Mouse (Mus musculus) gastrocnemius, postnatal 25 days (tissue): ENCODE results near the gene Naa25. TPM values are rescaled to one million over a fixed set of nuclear protein-coding genes. Genes with fewer than 3 reads are reported as not detected.
A peak's percentile ranks its signal among the peaks of the same experiment; 100 is the strongest.
"Not testable (repeated sequence)": the region's sequence is repeated elsewhere in the genome, so short reads cannot be mapped to it uniquely, and the experiment has no call there.

ENCODE experiments used
- DNase-seq: peaks from one replicate; pipeline ENCODE4 v3.0.0; 2022
- long read RNA-seq, 2 experiments: library from polyadenylated mRNA; stranded (forward); transcript quantifications; one replicate each; pipeline ENCODE4 v2.0.0; 2021
- total RNA-seq, 2 experiments: library from RNA; stranded (reverse); gene quantifications; 1 replicate in 1 of 2; 2 replicates in 1 of 2; pipeline ENCODE4 v1.2.3; 2021

The Naa25 gene
- total RNA-seq, result 10 to 100 TPM; 23.2 to 23.8 TPM
- long read RNA-seq, experiment 1, full-length matches to known transcripts, result 7 of 12 reads
- long read RNA-seq, experiment 1, partial matches to known transcripts, result 2 of 12 reads
- long read RNA-seq, experiment 1, other reads (novel, unspliced or antisense), result 3 of 12 reads
- long read RNA-seq, experiment 2, full-length matches to known transcripts, result 13 of 16 reads
- long read RNA-seq, experiment 2, partial matches to known transcripts, result 1 of 16 reads
- long read RNA-seq, experiment 2, other reads (novel, unspliced or antisense), result 2 of 16 reads

DNA sequence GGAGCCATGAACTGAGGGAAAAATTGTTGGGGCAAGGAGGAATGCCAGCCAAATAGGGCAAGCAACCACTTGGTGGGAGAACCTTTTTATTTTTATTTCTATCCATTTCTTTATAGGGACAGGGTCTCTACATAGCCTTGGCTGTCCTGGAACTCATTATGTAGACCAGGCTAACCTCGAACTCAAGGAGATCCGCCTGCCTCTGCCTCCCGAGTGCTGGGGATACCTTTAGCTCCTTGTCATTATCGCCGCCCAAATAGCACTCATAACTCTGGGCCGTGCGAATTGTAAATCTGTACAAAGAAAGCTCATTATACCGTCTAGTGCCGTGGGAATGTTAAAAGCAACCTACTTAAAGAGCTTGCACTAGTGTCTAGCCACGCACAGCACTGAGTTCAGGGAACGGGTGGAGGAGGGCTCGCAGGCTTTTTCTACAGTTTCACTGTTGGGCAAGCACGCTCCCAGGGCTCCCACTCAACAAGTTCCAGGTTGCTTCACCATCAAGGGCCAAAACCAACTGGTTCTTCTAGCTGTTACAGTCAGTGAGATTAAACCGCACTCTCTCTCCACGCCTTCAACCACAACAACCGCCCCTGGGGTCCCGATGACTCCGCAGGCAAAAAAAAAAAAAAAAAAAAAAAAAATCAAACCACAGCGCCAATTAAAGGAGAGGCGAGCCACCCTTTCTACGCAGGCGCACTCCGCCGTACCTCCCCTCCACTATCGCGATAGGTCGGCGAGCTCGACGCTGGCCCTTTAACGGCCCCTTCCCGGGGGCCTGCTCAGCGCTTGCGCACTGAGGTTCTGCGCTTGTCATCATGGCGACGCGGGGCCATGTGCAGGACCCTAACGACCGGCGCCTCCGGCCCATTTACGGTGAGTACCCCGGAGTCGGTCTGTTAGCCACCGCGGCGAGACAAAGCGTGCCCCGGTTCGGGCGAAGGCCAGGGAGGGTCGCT lies at the start of gene Naa25:
Gene Naa25, plus strand, starts transcription at position 750 of the 959 bp plus-strand sequence.
- peak; percentile 94 for DNase-seq

DNA sequence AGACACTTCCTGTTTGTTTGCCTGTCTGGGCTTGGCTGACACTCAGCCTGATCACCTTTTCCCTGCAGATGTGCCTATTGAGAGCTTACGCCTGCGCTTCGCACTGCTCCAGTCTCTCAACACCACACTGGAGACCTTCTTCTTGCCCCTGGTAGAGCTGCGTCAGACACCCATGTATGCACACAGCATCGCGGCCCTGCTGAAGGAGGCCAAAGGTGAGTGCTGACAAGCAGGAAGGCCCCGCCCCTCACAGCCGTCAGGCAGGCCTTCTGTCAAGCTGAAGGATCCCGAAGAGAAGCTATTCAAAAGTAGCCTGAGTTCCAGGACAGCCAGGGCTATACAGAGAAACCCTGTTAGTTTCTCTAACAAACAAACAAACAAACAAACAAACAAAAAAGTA lies 38.5 kb upstream of the Naa25 start:
- no peak for DNase-seq

DNA sequence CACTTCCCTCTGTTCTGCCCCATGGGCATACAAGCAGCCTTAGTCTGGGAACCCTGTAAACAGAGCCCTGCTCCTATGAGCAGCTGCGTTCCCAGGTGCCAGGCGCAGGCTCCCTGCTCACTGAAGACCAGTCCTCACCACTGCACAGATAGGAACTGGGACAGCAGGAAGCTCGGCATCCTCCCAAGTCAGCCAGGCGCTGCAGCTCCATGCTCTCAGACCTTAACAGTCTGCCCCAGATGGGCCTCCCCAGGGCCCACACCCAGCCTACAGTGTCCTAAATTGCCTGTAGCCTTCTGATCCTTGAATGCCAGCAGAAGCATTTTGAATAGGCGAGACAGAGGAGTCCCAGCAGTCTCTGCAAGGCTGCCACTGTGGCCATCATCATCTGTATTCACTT lies 36.0 kb upstream of the Naa25 start:
- DNase-seq, result no peak

DNA sequence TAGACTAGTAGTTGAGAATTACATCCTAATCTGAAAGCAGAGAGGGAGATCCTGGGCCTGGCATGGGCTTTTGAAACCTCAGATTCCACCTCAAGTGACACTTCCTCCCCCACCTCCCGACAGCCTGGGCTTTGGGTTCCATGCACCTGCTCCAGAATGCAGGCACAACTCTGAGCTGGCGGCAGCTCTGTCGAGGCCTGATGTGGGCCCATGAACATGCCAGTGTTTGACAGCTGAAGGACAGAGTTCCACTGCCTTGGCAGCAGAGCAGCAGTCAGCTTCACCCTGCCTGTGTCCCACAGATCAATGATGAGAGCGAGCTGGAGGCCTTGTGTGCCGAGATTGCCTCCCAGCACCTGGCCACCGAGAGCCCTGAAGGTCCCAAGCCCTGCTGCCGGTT lies 34.3 kb upstream of the Naa25 start:
- DNase-seq, result no peak

DNA sequence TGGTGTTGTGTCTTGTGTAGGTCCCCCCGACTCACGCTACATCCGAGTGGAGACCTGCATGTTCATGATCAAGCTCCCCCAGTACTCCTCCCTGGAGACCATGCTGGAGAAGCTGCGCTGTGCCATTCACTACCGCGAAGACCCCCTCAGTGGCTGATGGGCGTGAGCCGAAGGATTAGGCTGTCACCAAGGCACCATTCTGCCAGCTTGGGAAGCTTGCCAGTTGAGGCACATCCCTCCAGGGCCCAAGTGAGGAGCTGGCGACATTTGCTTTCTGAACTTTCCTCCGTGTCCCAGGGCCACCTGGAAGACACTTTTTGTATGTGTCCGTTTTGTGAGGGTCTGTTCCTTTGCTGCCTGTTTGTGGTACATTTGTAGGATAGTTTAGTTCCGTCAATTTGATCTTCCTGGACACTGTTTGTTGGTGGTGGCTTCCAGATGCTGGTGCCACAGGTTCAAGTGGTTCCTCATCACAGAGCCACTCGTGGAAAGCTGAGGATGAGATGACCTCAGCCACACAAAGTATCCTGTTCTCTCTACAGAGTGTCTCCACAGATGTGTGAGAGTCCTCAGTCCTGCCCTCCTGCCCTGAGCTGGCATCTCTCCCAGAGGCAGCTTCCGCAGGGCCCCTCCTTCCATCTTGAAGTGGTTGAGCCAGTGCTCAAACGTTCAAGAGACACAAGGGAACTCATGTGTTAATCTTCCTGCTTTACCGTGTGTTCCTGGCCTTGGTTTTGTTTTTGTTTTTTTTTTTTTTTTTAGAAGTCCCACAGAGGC lies 31.1 kb upstream of the Naa25 start:
- DNase-seq, result no peak

DNA sequence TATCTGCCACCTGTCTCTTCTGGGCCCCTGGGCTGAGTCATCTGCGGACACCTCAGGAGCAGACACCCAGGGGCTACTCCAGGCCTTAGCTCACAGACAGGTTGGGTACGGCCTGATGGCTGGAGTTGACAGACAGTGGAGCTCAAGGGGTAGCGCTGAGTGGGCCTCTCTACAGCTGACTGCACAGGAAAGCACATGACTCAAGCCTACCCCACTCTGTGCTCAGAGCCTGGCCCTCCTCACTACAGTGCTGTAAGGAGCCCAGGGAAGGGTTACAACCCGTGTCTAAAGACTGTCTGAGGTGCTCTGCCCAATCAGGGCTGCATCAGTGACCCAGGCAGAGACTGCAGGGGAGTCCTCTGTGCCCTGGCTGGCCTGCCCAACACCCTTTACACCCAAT lies 30.5 kb upstream of the Naa25 start:
- DNase-seq, result no peak

GRCm38 (mm10) chr5:121371712-121372111 lies 26.0 kb upstream of the Naa25 start:
- DNase-seq, result no peak

DNA sequence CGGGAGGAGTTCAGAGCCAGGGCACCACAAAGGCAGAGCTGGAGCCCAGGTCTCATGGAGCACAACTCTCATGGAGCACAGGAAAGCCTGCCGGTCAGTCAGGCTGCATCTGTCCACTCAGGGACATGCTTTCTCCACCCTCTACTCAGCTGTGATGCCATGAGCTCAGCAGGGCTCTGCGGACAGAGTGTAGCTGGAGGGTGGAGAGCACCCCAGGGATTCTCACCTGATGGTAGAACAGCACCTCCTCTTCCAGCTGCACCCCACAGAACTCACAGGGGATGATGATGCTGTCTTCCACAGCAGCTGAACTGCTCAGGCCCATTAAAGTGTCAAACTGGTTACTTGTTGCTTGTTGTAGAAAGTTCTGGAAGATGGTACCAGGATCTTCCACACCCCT lies 22.9 kb upstream of the Naa25 start:
- DNase-seq, result no peak

DNA sequence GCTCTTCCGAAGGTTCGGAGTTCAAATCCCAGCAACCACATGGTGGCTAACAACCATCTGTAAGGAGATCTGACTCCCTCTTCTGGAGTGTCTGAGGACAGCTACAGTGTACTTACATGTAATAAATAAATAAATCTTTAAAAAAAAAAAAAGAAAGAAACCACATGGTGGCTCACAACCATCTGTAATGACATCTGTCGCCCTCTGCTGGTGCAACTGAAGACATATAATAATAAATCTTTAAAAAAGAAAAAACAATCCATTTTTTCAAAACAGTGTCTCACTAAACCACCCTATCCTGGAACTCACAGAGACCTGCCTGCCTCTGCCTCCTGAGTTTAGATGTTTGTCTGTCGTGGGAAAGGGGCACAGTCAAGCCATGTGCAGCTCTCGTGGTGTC lies 20.8 kb upstream of the Naa25 start:
- not testable (repeated sequence) for DNase-seq

GRCm38 (mm10) chr5:121378678-121379256 lies 19.0 kb upstream of the Naa25 start:
- no peak for DNase-seq

- no peak for DNase-seq
Measured at GRCm38 (mm10) chr5:121380692-121381091, 17.0 kb upstream of the Naa25 start.

DNA sequence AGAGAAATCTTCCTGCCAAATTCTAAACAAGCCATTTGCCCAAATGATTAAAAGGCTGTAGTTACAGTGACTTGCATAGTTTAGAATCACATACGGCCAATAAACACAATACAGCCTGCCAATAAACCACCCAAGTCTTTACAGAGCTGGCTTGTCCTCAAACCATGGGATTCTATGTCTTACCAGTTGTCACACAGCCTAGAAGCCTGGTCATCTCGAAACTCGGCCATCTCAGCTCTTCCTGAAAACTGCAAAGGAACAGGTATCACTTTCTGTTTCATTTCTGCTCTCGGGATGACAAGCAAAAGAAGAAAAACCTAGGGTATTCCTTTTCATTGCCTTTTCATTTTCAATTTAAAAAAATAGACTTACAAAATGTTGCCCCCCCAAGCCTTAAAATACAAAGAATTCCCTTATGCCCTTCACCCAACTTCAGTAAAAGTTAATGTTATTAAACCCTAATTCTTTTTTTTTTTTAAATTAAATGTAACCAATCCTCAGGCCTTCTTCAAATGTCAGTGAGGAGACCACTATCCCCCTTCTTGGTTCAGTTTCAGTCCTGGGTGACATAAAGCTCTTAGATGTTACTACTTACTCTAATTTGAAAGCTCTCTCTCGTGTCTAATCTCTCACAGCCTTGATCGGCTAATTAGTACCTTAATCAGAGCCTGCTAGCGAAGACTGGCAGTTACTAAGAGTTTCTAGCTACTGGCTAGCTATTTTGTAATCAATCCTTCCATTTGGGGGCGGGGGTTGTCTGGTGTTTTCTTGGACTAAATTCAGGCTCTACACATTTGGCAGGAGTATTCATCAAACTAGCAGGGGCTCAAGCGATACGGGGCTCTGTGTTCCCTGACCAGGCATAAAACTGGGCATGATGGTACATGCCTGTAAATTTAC lies 13.6 kb upstream of the Naa25 start:
- DNase-seq, result no peak

- DNase-seq, result no peak
Measured at GRCm38 (mm10) chr5:121384757-121385460, 12.8 kb upstream of the Naa25 start.

GRCm38 (mm10) chr5:121385461-121386119 lies 12.1 kb upstream of the Naa25 start, which contains the start of gene Trafd1:
Trafd1 (minus strand) TSS chr5:121385632.
- DNase-seq, result peak; percentile 97

DNA sequence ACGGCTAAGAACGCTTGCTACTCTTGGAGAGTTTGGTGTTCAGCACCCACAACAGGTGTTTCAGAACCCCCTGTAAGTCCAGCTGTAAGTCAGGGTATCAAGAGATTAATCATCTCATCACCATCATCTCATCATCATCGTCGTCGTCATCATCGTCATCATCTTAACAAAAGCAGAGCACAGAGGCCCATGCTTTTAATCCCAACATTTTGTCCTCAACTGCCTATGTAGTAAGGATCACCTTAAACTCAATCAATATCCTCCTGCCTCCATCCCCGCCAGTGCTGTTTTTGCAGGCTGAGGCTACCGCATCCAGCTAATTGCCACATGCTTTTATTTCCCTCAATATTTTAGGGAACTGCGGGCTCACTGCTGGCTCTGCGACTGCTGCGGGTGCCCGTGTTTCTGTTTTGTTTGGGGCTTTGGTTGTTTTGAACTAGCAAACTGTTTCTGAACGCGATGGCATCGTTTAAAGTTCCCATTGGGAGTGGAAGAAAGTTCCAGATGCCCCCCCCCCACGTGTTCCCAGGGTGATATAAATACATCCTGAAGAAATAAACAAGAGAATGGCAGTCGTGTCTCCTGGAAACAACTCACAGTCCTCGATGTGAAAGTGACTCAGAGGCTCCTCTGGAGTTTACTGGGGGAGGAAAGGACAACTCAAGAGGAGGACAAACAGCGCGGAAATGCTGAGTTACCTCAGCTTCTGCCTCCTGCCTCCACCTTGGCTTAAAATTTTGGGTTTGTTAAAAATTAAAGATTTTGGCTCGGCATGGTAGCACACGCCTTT lies 11.4 kb upstream of the Naa25 start:
- no peak for DNase-seq

GRCm38 (mm10) chr5:121387126-121387525 lies 10.6 kb upstream of the Naa25 start:
- no peak for DNase-seq

- DNase-seq, result no peak
Measured at GRCm38 (mm10) chr5:121389106-121389505, 8.6 kb upstream of the Naa25 start.

DNA sequence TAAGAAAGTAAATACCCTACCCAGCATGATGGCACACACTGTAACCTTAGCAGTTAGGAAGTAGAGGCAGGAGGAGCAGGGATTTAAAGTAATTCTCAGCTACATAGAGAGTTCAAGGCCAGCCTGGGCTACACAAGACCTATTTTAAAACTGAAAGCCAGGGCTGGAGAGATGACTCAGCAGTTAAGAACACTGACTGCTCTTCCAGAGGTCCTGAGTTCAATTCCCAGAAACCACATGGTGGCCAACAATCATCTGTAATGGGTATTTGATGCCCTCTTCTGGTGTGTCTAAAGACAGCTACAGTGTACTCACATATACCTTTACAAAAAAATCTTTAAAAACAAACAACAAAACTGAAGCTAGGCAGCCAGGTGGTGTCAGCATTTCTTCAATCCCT lies 8.0 kb upstream of the Naa25 start:
- DNase-seq, result no peak
